Mouse (Mus musculus) spleen, adult 2 months (tissue): ENCODE results near the gene Syncrip.

ENCODE experiments used
- CTCF ChIP-seq: fragments of 200-500 bp; IDR thresholded peaks from 2 replicates; pipeline ENCODE4 v1.5.1; 2011; ENCODE audit warnings: mild to moderate bottlenecking, inconsistent platforms; ENCODE audit not compliant: insufficient read depth, insufficient read length, insufficient replicate concordance; ENCODE audit errors: extremely low read depth
- POLR2A ChIP-seq: fragments of 200-500 bp; IDR thresholded peaks from 2 replicates; pipeline ENCODE4 v1.6.1; 2011; ENCODE audit warnings: low read depth, low read length, inconsistent platforms

- no peak for TF ChIP-seq CTCF
- TF ChIP-seq POLR2A, result no peak
These were observed 539 bp upstream of the Syncrip start for GRCm38 (mm10) chr9:88482829-88483396.
